Mouse (Mus musculus): ENCODE measurements at regions not wholly inside any gene's neighbourhood (a gene's known extent, or its start where the extent isn't known, plus 50 kb on each side); places are given as distances from the start of the nearest gene placed in this dataset.

GRCm38 (mm10) chr17:88255744-88256598 is 184.5 kb upstream of the Foxn2 start:
- peak; percentile 92 for DNase-seq (ENCODE audit: low read depth, low spot score)

- DNase-seq (ENCODE audit: low read depth, low spot score) = peak; percentile 85
Measured at GRCm38 (mm10) chr17:88256599-88257544, 183.6 kb upstream of the Foxn2 start.

- DNase-seq (ENCODE audit: low read depth, low spot score) = peak; percentile 91
Measured at GRCm38 (mm10) chr17:88258361-88258796, 182.1 kb upstream of the Foxn2 start.

GRCm38 (mm10) chr17:88260176-88260575 is 180.3 kb upstream of the Foxn2 start:
- no peak for DNase-seq (ENCODE audit: low read depth, low spot score)

GRCm38 (mm10) chr17:88260826-88261225 is 179.7 kb upstream of the Foxn2 start:
- peak; percentile 70 for DNase-seq (ENCODE audit: low read depth, low spot score)

GRCm38 (mm10) chr17:88261556-88261955 is 179.0 kb upstream of the Foxn2 start:
- DNase-seq (ENCODE audit: low read depth, low spot score) = no peak

GRCm38 (mm10) chr17:88262326-88263187 is 178.0 kb upstream of the Foxn2 start:
- no peak for DNase-seq (ENCODE audit: low read depth, low spot score)

GRCm38 (mm10) chr17:88265291-88265690 is 175.2 kb upstream of the Foxn2 start:
- no peak for DNase-seq (ENCODE audit: low read depth, low spot score)

GRCm38 (mm10) chr17:88268216-88268615 is 172.3 kb upstream of the Foxn2 start:
- peak; percentile 71 for DNase-seq (ENCODE audit: low read depth, low spot score)

GRCm38 (mm10) chr17:88268802-88269201 is 171.7 kb upstream of the Foxn2 start:
- DNase-seq (ENCODE audit: low read depth, low spot score) = peak; percentile 69

- peak; percentile 69 for DNase-seq (ENCODE audit: low read depth, low spot score)
Measured at GRCm38 (mm10) chr17:88270896-88271295, 169.6 kb upstream of the Foxn2 start.

GRCm38 (mm10) chr17:88272161-88272560 is 168.3 kb upstream of the Foxn2 start:
- no peak for DNase-seq (ENCODE audit: low read depth, low spot score)

- no peak for DNase-seq (ENCODE audit: low read depth, low spot score)
Measured at GRCm38 (mm10) chr17:88273520-88273919, 167.0 kb upstream of the Foxn2 start.

GRCm38 (mm10) chr17:88274003-88274698 is 166.4 kb upstream of the Foxn2 start:
- DNase-seq (ENCODE audit: low read depth, low spot score) = no peak

- DNase-seq (ENCODE audit: low read depth, low spot score) = no peak
Measured at GRCm38 (mm10) chr17:88274720-88275433, 165.6 kb upstream of the Foxn2 start.

GRCm38 (mm10) chr17:88279656-88280055 is 160.9 kb upstream of the Foxn2 start:
- no peak for DNase-seq (ENCODE audit: low read depth, low spot score)

- peak; percentile 65 for DNase-seq (ENCODE audit: low read depth, low spot score)
Measured at GRCm38 (mm10) chr17:88282711-88283110, 157.8 kb upstream of the Foxn2 start.

- DNase-seq (ENCODE audit: low read depth, low spot score) = no peak
Measured at GRCm38 (mm10) chr17:88284477-88284876, 156.0 kb upstream of the Foxn2 start.

GRCm38 (mm10) chr17:88287861-88288260 is 152.7 kb upstream of the Foxn2 start:
- no peak for DNase-seq (ENCODE audit: low read depth, low spot score)

GRCm38 (mm10) chr17:88297520-88297919 is 143.0 kb upstream of the Foxn2 start:
- no peak for DNase-seq (ENCODE audit: low read depth, low spot score)

Data from ES-CJ7 (cell line).